Mouse (Mus musculus) right cerebral cortex, adult 18-20 months (tissue): ENCODE data around the gene Med24.

Experiments used
- DNase-seq: peaks from one replicate; pipeline ENCODE4 v3.0.0; 2022; ENCODE audit warnings: mixed read lengths

Med24 gene

GRCm38 (mm10) chr11:98729119-98729588 lies at the start of gene Med24:
Gene Med24 (minus strand): TSS chr11:98729435.
- peak; percentile 93 for DNase-seq

GRCm38 (mm10) chr11:98777888-98778287 lies 48.7 kb upstream of the Med24 start:
- DNase-seq: no peak

- no peak for DNase-seq
Observed at GRCm38 (mm10) chr11:98776843-98777590, 47.8 kb upstream of the Med24 start.

- no peak for DNase-seq
Observed at GRCm38 (mm10) chr11:98776052-98776764, 47.0 kb upstream of the Med24 start.

GRCm38 (mm10) chr11:98775348-98776051 lies 46.3 kb upstream of the Med24 start:
- peak; percentile 100 for DNase-seq

- peak; percentile 26 for DNase-seq
Observed at GRCm38 (mm10) chr11:98774582-98775347, 45.5 kb upstream of the Med24 start, which contains the start of gene Nr1d1. Gene Nr1d1 (minus strand): TSS chr11:98775333.

GRCm38 (mm10) chr11:98773635-98774295 lies 44.5 kb upstream of the Med24 start:
- peak; percentile 100 for DNase-seq

GRCm38 (mm10) chr11:98772667-98773171 lies 43.5 kb upstream of the Med24 start:
- peak; percentile 41 for DNase-seq

- no peak for DNase-seq
Observed at GRCm38 (mm10) chr11:98771844-98772525, 42.8 kb upstream of the Med24 start.

GRCm38 (mm10) chr11:98771131-98771530 lies 41.9 kb upstream of the Med24 start:
- DNase-seq: no peak

- peak; percentile 85 for DNase-seq
Observed at GRCm38 (mm10) chr11:98770096-98770975, 41.1 kb upstream of the Med24 start.

- DNase-seq: peak; percentile 27
Observed at GRCm38 (mm10) chr11:98769007-98769954, 40.0 kb upstream of the Med24 start.

- peak; percentile 48 for DNase-seq
Observed at GRCm38 (mm10) chr11:98768127-98769006, 39.1 kb upstream of the Med24 start.

GRCm38 (mm10) chr11:98767713-98768112 lies 38.5 kb upstream of the Med24 start:
- no peak for DNase-seq

- no peak for DNase-seq
Observed at GRCm38 (mm10) chr11:98767276-98767675, 38.0 kb upstream of the Med24 start.

- DNase-seq: no peak
Observed at GRCm38 (mm10) chr11:98766816-98767215, 37.6 kb upstream of the Med24 start.

GRCm38 (mm10) chr11:98766346-98766745 lies 37.1 kb upstream of the Med24 start:
- no peak for DNase-seq
